Mouse (Mus musculus): ENCODE measurements around the gene Pth2.

The Pth2 gene

DNA sequence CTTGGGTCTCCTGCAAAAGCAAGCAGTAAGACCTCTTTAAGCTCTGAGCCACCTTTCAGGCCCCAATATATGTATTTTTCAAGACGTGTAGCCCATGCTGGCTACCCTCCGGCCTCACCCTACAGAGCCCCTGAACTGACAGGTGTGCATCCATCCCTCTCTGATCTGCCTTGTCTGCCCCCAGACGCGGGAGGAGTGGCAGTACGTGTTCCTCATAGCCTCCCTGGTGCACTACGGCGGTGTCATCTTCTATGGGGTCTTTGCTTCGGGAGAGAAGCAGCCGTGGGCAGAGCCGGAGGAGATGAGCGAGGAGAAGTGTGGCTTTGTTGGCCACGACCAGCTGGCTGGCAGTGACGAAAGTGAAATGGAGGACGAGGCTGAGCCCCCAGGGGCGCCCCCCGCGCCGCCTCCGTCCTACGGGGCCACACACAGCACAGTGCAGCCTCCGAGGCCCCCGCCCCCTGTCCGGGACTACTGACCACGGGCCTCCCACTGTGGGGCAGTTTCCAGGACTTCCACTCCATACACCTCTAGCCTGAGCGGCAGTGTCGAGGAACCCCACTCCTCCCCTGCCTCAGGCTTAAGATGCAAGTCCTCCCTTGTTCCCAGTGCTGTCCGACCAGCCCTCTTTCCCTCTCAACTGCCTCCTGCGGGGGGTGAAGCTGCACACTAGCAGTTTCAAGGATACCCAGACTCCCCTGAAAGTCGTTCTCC, 6.1 kb upstream of the Pth2 start:
- no peak for DNase-seq

GRCm38 (mm10) chr7:45175398-45175797, 5.4 kb upstream of the Pth2 start:
- no peak for DNase-seq

DNA sequence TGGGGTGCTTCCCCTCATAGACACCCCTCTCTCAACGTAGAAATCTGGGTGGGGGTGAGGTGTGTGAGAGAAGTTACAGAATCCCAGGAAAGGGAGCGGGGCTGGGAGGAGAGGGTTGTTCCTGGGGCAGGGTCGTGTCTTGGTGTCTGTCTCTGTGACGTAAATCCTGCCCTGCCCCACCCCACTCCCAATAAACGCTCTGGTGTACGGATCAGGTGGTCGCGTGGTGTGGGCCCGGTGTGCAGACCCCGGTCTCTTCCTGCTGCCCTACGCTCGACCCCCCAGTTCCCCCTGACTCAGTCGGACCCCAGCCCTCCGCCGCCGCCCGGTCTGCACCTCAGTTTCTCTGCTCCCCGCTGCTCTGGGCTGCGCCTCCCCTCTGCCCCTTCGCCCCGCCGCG, 4.9 kb upstream of the Pth2 start:
- no peak for DNase-seq

DNA sequence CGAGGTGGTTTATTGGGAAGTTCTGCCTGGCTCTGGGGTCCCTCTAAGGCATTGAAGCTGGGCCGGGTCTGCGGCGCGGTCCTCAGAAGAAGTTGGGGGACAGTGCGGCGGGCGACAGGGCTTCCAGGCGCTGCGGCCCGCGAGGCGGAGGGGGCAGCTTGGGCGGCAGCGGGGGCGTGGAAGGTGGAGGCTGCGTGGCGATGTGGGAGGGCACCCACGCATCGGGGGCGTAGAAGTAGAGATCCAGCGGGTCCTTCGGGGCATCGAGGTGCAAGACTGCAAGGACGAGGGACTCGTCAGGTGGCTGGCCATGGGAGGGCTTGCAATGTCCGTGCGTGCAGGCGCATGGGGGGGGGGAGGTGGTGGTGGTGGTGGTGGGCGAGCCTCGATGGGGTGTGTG, 4.4 kb upstream of the Pth2 start:
- DNase-seq = no peak

DNA sequence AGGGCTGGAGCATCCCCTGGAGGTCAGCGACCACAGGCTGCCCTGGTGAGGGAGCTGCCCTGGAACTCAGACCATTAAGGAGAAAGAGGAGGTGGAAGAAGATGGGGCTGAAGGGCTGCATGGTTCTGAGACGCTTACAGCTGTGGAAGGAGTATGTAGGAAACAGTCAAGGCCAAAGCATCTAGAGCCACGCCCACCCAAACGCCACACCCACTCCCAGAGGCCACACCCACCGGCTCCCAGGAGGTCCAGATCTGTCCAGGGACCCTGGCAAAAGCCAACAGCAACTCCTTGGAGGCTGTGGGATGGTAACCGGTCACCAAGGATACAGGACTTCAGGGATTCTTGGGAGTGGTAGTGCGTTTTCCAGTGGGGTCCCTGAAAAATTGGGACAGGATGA, 2.2 kb upstream of the Pth2 start:
- DNase-seq = no peak

GRCm38 (mm10) chr7:45179469-45179868, 1.3 kb upstream of the Pth2 start, which contains the start of gene Gfy:
Gene Gfy (minus strand): TSS chr7:45179569.
- no peak for DNase-seq

GRCm38 (mm10) chr7:45181540-45181939, 745 bp downstream of the Pth2 start:
- DNase-seq = peak; percentile 33

DNA sequence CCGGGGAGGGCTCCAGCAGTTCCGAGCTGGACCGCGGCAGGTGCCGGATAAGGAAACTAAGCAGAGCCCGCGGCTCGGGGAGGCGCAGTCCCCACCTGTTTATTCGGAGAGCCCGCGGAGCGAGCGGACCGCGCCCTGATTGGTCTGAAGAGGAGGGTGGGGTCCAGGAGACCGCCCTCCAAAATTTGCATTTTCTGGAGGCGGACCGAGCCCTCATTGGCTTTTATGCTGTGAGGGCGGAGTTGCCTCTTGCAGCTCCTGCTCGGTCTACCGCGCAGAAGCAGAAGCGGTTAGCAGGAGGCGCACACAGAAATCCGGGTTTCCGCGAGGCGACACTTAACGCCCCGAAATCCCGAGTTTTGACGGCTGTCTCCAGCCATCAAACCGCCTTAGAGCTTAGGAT, 1.4 kb downstream of the Pth2 start:
- peak; percentile 88 for DNase-seq

DNA sequence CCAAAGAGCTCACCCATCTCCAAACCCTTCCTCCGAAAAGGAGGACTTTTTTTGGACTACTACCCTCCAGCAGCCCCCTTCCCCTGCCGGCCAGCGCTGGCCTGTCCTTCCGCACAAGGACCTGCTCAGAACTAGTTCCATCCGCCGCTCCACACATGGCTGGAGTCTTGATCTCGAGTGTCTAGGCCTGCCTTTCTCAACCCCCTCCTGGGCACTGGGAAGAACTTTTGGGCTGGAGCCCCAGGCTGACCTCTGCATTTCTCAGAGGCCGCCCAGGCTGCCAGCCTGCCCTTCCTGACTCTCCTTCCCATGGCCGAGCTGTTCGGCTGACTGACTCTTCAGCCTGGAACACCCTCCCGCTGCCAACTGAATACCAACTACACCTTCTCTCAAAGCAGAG, 1.8 kb downstream of the Pth2 start:
- DNase-seq = no peak

DNA sequence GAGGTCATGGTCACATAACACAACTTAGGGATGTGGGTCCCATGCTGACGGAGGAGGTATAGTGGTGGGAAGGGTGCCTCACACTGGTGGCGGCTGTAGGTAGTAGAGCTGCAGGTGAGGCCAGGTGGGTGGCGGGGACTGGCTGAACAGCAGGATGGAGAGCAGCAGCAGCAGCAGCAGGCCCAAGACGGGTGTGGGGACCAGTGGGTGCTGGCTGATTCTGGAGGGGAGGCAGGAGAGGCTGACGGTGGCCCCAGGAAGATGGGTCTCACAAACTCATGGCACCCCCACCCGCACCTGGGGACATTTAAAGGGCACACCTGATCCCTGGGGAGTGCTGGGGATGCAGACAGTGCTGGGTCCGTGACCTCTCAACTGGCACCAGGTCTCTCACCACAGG, 2.9 kb downstream of the Pth2 start:
- DNase-seq = no peak

GRCm38 (mm10) chr7:45185921-45186320, 5.1 kb downstream of the Pth2 start:
- no peak for DNase-seq

DNA sequence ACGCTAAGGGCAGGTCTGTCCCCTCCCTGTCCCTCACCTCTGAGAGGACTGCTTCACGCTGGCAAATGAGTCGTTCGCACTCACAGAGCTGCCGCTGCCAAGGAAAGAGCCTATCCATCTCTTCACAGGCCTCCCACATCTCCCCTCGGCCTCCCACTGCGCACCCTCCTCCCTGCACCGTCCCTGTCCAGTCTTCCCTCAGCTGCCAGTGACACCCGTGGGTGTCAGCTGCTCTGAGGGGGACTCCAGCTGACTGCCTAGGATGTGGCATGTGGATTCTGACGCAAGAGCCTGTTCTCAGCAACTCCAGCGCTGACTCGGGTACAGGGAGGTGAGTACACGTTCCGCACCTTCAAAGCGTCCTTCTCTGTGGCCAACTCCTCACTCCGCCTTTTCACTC, 8.8 kb downstream of the Pth2 start:
- DNase-seq = no peak

GRCm38 (mm10) chr7:45190186-45190585, 9.4 kb downstream of the Pth2 start:
- no peak for DNase-seq

GRCm38 (mm10) chr7:45191161-45191560, 10.4 kb downstream of the Pth2 start:
- no peak for DNase-seq

GRCm38 (mm10) chr7:45191803-45192363, 11.1 kb downstream of the Pth2 start:
- DNase-seq = no peak

- no peak for DNase-seq
Measured at GRCm38 (mm10) chr7:45192585-45193310, 12.0 kb downstream of the Pth2 start.

GRCm38 (mm10) chr7:45193406-45193805, 12.6 kb downstream of the Pth2 start:
- no peak for DNase-seq

GRCm38 (mm10) chr7:45193871-45194785, 13.3 kb downstream of the Pth2 start:
- DNase-seq = no peak

DNA sequence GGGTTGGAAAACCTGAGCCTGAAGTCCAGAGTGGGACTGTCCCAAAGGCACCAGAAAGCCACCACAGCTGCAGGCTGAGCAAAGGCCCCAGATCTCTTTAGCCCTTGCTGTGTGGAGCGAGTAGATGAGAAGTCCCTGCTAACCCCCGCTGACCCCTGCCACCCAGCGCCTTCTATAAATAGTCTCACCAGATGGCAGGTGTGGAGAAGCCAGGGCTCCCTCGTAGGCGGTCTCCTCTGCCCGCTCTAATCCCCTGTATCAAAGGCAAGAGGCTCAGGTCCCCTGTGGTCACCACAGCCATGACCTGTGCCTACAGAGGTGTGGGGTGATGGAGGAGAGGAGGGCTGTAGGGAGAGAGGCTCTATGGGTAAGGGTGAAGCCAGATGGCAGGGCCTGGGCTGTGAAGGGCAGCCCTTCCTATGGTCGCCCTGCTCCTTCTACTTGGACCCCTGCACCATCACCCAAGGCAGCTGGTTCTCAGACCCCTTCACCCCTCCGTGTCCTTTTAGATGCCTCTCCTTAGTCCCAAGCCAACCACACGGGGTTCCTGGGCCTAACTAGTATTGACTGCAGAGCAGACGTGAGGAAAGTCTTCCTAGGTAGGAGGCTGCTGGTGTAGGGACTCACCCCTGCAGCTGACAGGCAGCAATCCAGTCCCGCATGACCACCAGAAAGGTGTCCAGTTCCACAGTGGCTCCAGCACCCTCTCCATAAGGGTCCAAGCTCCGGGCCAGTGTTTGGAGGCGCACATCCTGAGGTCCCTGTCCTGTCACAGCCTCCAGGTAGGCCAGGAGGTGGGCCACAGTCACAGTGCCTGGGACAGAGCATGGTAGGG, 14.8 kb downstream of the Pth2 start:
- DNase-seq = no peak

GRCm38 (mm10) chr7:45196176-45196535, 15.4 kb downstream of the Pth2 start:
- no peak for DNase-seq

DNA sequence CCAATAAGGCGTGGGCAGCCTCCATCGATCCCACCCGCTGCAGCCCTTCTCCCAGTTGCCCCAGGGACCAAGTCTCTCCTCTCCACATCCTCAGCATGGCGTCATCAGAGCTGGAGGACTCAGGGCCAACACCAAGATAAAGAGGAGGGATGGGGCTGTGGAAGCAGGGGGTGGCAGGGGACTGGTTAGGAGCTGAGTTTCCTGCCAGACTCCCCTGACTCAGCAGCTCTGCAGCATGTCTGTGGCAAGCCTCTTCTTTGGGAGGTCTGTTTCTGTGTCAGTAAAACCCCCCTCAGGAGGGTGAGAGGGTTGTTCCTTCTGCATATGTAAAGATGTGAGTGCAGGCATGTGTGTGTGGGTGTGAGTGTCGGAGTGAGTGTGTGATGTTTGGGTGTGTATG, 16.2 kb downstream of the Pth2 start:
- DNase-seq = no peak

GRCm38 (mm10) chr7:45198435-45198834, 17.6 kb downstream of the Pth2 start:
- no peak for DNase-seq

Measured in thymus, postnatal 4 days (tissue).